Mouse (Mus musculus) midbrain, embryonic 12.5 days (tissue): Measurements from ENCODE around the gene Arhgef1. TPM values are rescaled to one million over a fixed set of nuclear protein-coding genes. Genes with fewer than 3 reads are reported as not detected.

ENCODE experiments used
- ATAC-seq: fragments of 200-750 bp; cut with Nextera tagmentation; 2 replicates; pipeline ENCODE4 v1.8.0; 2017; ENCODE audit warnings: low read depth, moderate TSS enrichment, moderate library complexity; ENCODE audit not compliant: low FRiP score
- H3K27ac ChIP-seq: fragments of 300-500 bp; sonication (generic); replicated peaks from 2 replicates; pipeline ENCODE4 v1.5.1; 2016; ENCODE audit warnings: mild to moderate bottlenecking
- H3K27me3 ChIP-seq: fragments of 300-500 bp; sonication (generic); 2 replicates; pipeline ENCODE4 v1.6.1; 2016; ENCODE audit warnings: mild to moderate bottlenecking
- H3K36me3 ChIP-seq: fragments of 300-500 bp; sonication (generic); 2 replicates; pipeline ENCODE4 v1.6.1; 2016
- H3K4me1 ChIP-seq: fragments of 300-500 bp; sonication (generic); 2 replicates; pipeline ENCODE4 v1.6.1; 2016
- H3K4me2 ChIP-seq: fragments of 300-500 bp; sonication (generic); replicated peaks from 2 replicates; pipeline ENCODE4 v1.6.1; 2016; ENCODE audit warnings: mild to moderate bottlenecking, moderate library complexity
- H3K4me3 ChIP-seq: fragments of 300-500 bp; sonication (generic); 2 replicates; pipeline ENCODE4 v1.5.1; 2016; ENCODE audit warnings: mild to moderate bottlenecking
- H3K9ac ChIP-seq: fragments of 300-500 bp; sonication (generic); replicated peaks from 2 replicates; pipeline ENCODE4 v1.6.1; 2016; ENCODE audit warnings: mild to moderate bottlenecking, moderate library complexity
- H3K9me3 ChIP-seq: fragments of 300-500 bp; sonication (generic); 2 replicates; pipeline ENCODE4 v1.6.1; 2016; ENCODE audit warnings: mild to moderate bottlenecking
- WGBS: fragments of 180-500 bp; shearing (Covaris S2); methylation state at CpG from one replicate; pipeline ENCODE4 v1.1.7; 2016; 5-methylcytosine and 5-hydroxymethylcytosine counted together
- polyA plus RNA-seq: library from polyadenylated mRNA; unstranded; fragments of >200 nt; fragmentation: Nextera tagmentation; extraction: Ambion mirVana; gene quantifications from 2 replicates; pipeline ENCODE4 v1.2.1, GENCODE M21; 2016

Gene Arhgef1
- polyA plus RNA-seq, 1 experiment from 2014 or later, result 79.4 TPM

DNA sequence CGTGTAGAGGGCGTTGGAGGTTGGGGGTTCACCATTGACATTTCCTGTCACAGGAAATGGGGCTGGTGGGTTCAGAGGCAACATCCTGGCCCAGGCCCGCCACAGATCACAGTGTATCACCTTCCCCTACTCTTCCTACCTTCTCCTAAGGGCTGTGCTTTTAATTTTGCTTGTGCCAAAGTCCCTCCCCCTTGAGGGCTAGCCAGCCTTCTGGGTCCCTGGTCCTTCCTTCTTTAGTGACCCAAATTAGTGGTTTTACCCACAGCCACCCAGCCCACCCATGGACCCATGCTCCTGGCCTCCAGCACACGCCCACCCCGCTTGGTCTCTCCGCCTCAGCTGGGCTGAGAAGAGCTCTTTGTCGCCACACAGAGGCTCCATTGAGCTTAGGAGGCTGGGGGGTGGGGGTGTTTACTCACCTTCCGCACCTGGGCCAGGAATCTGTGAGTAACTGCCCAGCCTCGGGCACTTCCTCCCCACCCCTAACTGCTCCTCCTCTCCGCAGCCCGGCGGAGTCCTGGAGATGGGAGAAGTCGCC, 4.6 kb downstream of the Arhgef1 start:
- no peak for ATAC-seq
- H3K27me3 ChIP-seq, result no peaks in the 10 kb centered on the region
- 38% methylated on average over 13 of the region's 13 CpGs for WGBS

GRCm38 (mm10) chr7:24912480-24912879, 9.8 kb downstream of the Arhgef1 start:
- Histone ChIP-seq H3K9ac (no peak overlapping the region), H3K4me2 (no peak overlapping the region), H3K27me3 (no peaks in the 10 kb centered on the region), H3K4me1 (no peaks in the 10 kb centered on the region), H3K36me3 (peaks cover 45% of the 10 kb centered on the region), H3K27ac (no peak overlapping the region), H3K9me3 (no peaks in the 10 kb centered on the region), H3K4me3 (no peak overlapping the region)
- ATAC-seq, result no peak
- 94% methylated on average over 14 of the region's 14 CpGs for WGBS

More for the DNA sequence above, 4.6 kb downstream of the Arhgef1 start:
- H3K4me3 ChIP-seq, result no peak overlapping the region
- H3K9me3 ChIP-seq, result no peaks in the 10 kb centered on the region
- no peak overlapping the region for H3K4me2 ChIP-seq
- no peak overlapping the region for H3K9ac ChIP-seq
- no peak overlapping the region for H3K27ac ChIP-seq
- H3K36me3 ChIP-seq, result peaks cover 21% of the 10 kb centered on the region; the same call in 1 of the 2 replicates
- peaks cover 27% of the 10 kb centered on the region for H3K4me1 ChIP-seq

- no peak for ATAC-seq
Measured at GRCm38 (mm10) chr7:24918763-24919323, 16.1 kb downstream of the Arhgef1 start.

GRCm38 (mm10) chr7:24919728-24920127, 17.0 kb downstream of the Arhgef1 start:
- no peaks in the 10 kb centered on the region for H3K9me3 ChIP-seq
- H3K36me3 ChIP-seq, result peaks cover 75% of the 10 kb centered on the region
- 91% methylated on average over 9 of the region's 9 CpGs for WGBS
- H3K4me3 ChIP-seq, result no peak overlapping the region
- H3K9ac ChIP-seq, result no peak overlapping the region; the same call in 1 of the 2 replicates
- no peak overlapping the region for H3K4me2 ChIP-seq
- H3K27me3 ChIP-seq, result no peaks in the 10 kb centered on the region
- H3K27ac ChIP-seq, result no peak overlapping the region
- ATAC-seq, result no peak
- H3K4me1 ChIP-seq, result no peaks in the 10 kb centered on the region

More at GRCm38 (mm10) chr7:24918763-24919323, 16.1 kb downstream of the Arhgef1 start:
- 94% methylated on average over 20 of the region's 20 CpGs for WGBS
- H3K9me3 ChIP-seq, result no peaks in the 10 kb centered on the region
- H3K36me3 ChIP-seq, result peaks cover 67% of the 10 kb centered on the region
- no peak overlapping the region for H3K27ac ChIP-seq
- no peak overlapping the region for H3K9ac ChIP-seq
- no peak overlapping the region for H3K4me2 ChIP-seq
- H3K4me1 ChIP-seq, result no peaks in the 10 kb centered on the region
- H3K27me3 ChIP-seq, result no peaks in the 10 kb centered on the region
- H3K4me3 ChIP-seq, result no peak overlapping the region

DNA sequence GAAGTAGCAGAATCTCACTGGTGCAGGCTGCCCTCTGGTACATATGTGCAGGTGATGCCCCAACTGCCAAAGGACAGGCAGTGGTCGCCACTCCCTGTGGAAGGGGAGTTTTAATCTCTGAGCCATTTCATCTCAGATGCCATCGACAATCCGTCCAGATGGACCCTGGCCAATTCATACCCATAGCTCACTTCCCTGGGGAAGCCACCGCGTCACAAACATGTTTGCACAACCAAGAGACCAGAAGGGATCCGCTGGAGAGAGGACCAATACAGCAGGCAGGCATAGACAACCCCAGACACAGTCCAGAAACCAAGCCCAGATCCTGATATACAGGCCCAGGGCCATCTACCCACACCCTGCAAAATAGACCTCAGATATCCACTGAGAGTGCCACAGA, 27.8 kb downstream of the Arhgef1 start:
- Histone ChIP-seq H3K27ac (no peak overlapping the region), H3K9ac (no peak overlapping the region), H3K4me2 (peak overlapping the region; percentile 58), H3K4me1 (peaks cover 21% of the 10 kb centered on the region), H3K4me3 (no peak overlapping the region), H3K27me3 (peaks cover 81% of the 10 kb centered on the region), H3K36me3 (peaks cover 15% of the 10 kb centered on the region), H3K9me3 (no peaks in the 10 kb centered on the region)
- no peak for ATAC-seq
- 45% methylated on average over 6 of the region's 6 CpGs for WGBS

DNA sequence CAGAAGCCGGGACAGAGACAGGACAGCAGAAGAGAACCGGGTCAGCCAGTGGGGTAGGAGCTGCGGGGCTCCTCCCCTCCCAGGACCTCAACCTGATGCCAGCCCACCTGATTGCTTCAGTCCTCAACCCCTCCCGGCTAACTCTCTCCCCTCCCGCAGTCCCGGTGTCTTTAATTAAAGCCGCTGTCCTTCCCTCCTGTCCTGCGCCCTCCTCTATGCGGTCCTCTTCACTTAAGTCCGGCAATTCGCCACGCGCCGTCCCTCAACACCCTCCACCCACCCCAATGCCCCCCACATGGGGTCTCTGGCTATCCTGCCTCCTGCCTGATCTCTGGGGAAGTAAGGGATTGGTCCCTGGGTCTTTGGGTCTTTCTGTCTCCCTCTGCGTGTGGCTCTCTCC, 28.9 kb downstream of the Arhgef1 start:
- Histone ChIP-seq H3K4me1 (peaks cover 21% of the 10 kb centered on the region), H3K4me3 (peak overlapping the region; percentile 21), H3K9me3 (no peaks in the 10 kb centered on the region), H3K27ac (no peak overlapping the region), H3K36me3 (0 out of 2 replicates have a peak, but pooled peaks cover 3% of the 10 kb centered on the region), H3K27me3 (peaks cover 93% of the 10 kb centered on the region), H3K4me2 (peak overlapping the region; percentile 58; the same call in 1 of the 2 replicates), H3K9ac (0 out of 2 replicates have a peak overlapping the region, but pooled peaks have one; percentile 15)
- no peak for ATAC-seq
- 0% methylated on average over 15 of the region's 15 CpGs for WGBS

GRCm38 (mm10) chr7:24943641-24944040, 40.9 kb downstream of the Arhgef1 start:
- H3K9me3 ChIP-seq, result no peaks in the 10 kb centered on the region
- no peak for ATAC-seq
- no peaks in the 10 kb centered on the region for H3K36me3 ChIP-seq
- H3K9ac ChIP-seq, result no peak overlapping the region
- no peak overlapping the region for H3K27ac ChIP-seq
- WGBS, result 2% methylated on average over 6 of the region's 6 CpGs
- peak overlapping the region; percentile 53; the same call in 1 of the 2 replicates for H3K4me2 ChIP-seq
- peak overlapping the region; percentile 40 for H3K4me3 ChIP-seq
- H3K4me1 ChIP-seq, result peaks cover 12% of the 10 kb centered on the region
- peaks cover 100% of the 10 kb centered on the region for H3K27me3 ChIP-seq

DNA sequence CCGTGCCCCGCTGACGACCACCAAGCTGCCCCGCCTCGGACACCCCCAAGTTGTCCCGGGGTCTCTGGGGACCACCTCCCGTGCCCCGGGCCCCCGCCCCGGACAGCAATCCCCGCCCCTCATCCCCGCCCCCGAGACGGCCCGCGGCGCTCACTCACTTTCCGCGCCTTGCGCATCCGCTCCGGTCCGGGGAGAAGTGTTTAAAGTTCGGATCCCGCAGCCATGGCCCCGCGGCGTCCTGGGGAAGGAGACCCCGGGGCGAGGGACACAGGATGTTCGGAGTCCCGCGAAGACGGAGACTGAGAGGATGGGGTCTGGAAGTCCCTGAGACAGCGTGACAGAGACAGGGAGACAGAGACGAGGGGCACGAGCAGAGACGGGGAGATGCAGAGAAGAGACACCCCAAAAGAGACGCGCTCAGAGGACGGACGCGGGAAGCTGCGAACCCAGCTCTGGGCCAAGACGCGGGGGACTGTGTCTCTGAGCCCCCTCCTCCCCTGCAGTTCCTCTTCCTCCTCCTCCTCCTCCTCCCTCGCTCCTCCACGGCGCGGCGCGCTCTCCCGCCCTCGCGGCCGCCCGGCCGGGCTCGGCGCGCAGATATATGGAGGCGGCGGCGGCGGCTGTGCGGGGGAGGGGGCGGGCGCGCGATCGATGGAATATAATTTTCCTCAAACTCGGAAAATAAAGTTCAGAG, 41.7 kb downstream of the Arhgef1 start, which contains the start of gene Gm4881:
TSS of gene Gm4881 (minus strand) at position 238 of the 694 bp plus-strand sequence.
- Histone ChIP-seq H3K4me2 (peak within 1 kb of the TSS; percentile 53), H3K9ac (peak within 1 kb of the TSS; percentile 35), H3K27ac (no peak within 1 kb of the TSS), H3K27me3 (peaks cover 100% of the 10 kb centered on the region), H3K9me3 (no peaks in the 10 kb centered on the region), H3K4me1 (peaks cover 15% of the 10 kb centered on the region), H3K36me3 (no peaks in the 10 kb centered on the region), H3K4me3 (peak within 1 kb of the TSS; percentile 40)
- under 1% methylated on average over 53 of the region's 72 CpGs for WGBS
- ATAC-seq, result no peak

- no peak overlapping the region for H3K9ac ChIP-seq
- no peak for ATAC-seq
- peaks cover 39% of the 10 kb centered on the region for H3K4me1 ChIP-seq
- H3K4me2 ChIP-seq, result no peak overlapping the region
- H3K4me3 ChIP-seq, result no peak overlapping the region
- 4% methylated on average over 7 of the region's 7 CpGs for WGBS
- H3K27me3 ChIP-seq, result peaks cover 100% of the 10 kb centered on the region
- no peak overlapping the region for H3K27ac ChIP-seq
- H3K9me3 ChIP-seq, result no peaks in the 10 kb centered on the region
- no peaks in the 10 kb centered on the region for H3K36me3 ChIP-seq
Measured at GRCm38 (mm10) chr7:24947316-24948048, 44.8 kb downstream of the Arhgef1 start.

GRCm38 (mm10) chr7:24948774-24949173, 46.1 kb downstream of the Arhgef1 start:
- WGBS, result 2% methylated on average over 29 of the region's 29 CpGs
- Histone ChIP-seq H3K9me3 (no peaks in the 10 kb centered on the region), H3K4me1 (peaks cover 46% of the 10 kb centered on the region), H3K27me3 (peaks cover 99% of the 10 kb centered on the region), H3K4me3 (peak overlapping the region; percentile 18), H3K36me3 (no peaks in the 10 kb centered on the region), H3K9ac (peak overlapping the region; percentile 43), H3K27ac (0 out of 2 replicates have a peak overlapping the region, but pooled peaks have one; percentile 15), H3K4me2 (peak overlapping the region; percentile 44)
- no peak for ATAC-seq

DNA sequence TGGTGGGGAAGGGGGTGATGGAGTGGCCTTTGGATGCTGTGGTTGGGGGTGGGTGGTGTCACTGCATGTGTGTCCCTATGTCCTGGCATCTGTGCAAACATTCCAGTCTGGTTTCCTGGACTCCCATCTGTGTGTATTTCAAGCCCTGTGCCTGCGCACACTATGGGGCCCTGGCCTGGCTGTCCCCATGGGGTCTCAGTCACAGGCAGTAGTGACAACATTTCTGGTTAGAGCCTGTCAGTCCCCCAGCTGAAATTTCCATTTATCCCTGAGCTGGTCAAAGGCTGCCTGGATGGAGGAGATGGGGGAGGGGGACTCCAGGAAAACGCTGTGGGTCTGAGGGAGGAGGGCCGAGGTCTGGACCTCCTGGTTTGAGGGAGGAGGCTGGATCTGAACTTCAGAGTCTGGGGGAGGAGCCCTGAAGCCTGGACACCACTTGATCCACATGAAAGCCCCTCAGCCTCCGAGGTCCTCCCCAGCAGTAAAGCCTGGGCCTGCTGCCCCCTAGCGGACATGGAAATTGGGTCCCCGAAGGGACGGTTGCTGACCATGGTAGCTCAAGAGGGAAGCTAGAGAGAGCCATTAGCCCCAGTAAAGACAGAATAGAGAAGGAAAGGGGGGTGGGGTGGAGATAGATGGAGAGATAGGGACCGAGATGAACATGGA, 47.4 kb downstream of the Arhgef1 start:
- peaks cover 48% of the 10 kb centered on the region for H3K4me1 ChIP-seq
- H3K4me2 ChIP-seq, result peak overlapping the region; percentile 44; the same call in 1 of the 2 replicates
- WGBS, result under 1% methylated on average over 8 of the region's 8 CpGs
- no peak overlapping the region for H3K9ac ChIP-seq
- no peak overlapping the region for H3K4me3 ChIP-seq
- no peaks in the 10 kb centered on the region for H3K36me3 ChIP-seq
- ATAC-seq, result peak; percentile 67
- peak overlapping the region; percentile 50 for H3K27ac ChIP-seq
- peaks cover 99% of the 10 kb centered on the region for H3K27me3 ChIP-seq
- no peaks in the 10 kb centered on the region for H3K9me3 ChIP-seq
